Mouse (Mus musculus): ENCODE measurements around the gene Necap2. TPM values are rescaled to one million over a fixed set of nuclear protein-coding genes. Genes with fewer than 3 reads are reported as not detected.

The Necap2 gene
- polyA plus RNA-seq, 1 experiment from 2014 or later = 180 TPM

GRCm38 (mm10) chr4:141058835-141059234, 19.3 kb downstream of the Necap2 start:
- no peak overlapping the region for H3K27ac ChIP-seq (ENCODE audit: low read depth, low read length)
- ATAC-seq (replicated peaks; ENCODE audit: low FRiP score) (no peak), DNase-seq (ENCODE audit: low spot score) (no peak)
- WGBS = 82% methylated on average over 9 of the region's 9 CpGs
- H3K4me3 ChIP-seq (ENCODE audit: low read depth, low read length) = no peak overlapping the region
- H3K27me3 ChIP-seq (replicated peaks; ENCODE audit: control insufficient read depth, insufficient read depth, low read length) = no peaks in the 10 kb centered on the region
- no peak overlapping the region for H3K4me2 ChIP-seq
- H3K36me3 ChIP-seq (ENCODE audit: control insufficient read depth, insufficient read depth, low read length) = no peaks in the 10 kb centered on the region
- H3K9me3 ChIP-seq (ENCODE audit: control insufficient read depth, low read length) = no peaks in the 10 kb centered on the region
- peaks cover 2% of the 10 kb centered on the region for H3K4me1 ChIP-seq (replicated peaks; ENCODE audit: control insufficient read depth, insufficient read depth, low read length)
- H3K9ac ChIP-seq (ENCODE audit: low read depth, low read length) = no peak overlapping the region

- DNase-seq (ENCODE audit: low spot score) = no peak
- H3K9ac ChIP-seq (ENCODE audit: low read depth, low read length) = no peak overlapping the region
- WGBS = 94% methylated on average over 10 of the region's 10 CpGs
- H3K36me3 ChIP-seq (ENCODE audit: control insufficient read depth, insufficient read depth, low read length) = no peaks in the 10 kb centered on the region
- no peaks in the 10 kb centered on the region for H3K27me3 ChIP-seq (replicated peaks; ENCODE audit: control insufficient read depth, insufficient read depth, low read length)
- peaks cover 7% of the 10 kb centered on the region for H3K4me1 ChIP-seq (replicated peaks; ENCODE audit: control insufficient read depth, insufficient read depth, low read length)
- no peak overlapping the region for H3K27ac ChIP-seq (ENCODE audit: low read depth, low read length)
- H3K9me3 ChIP-seq (ENCODE audit: control insufficient read depth, low read length) = no peaks in the 10 kb centered on the region
- H3K4me3 ChIP-seq (ENCODE audit: low read depth, low read length) = no peak overlapping the region
- no peak for ATAC-seq (replicated peaks; ENCODE audit: low FRiP score)
- no peak overlapping the region for H3K4me2 ChIP-seq
Observed at GRCm38 (mm10) chr4:141056970-141057369, 21.2 kb downstream of the Necap2 start.

DNA sequence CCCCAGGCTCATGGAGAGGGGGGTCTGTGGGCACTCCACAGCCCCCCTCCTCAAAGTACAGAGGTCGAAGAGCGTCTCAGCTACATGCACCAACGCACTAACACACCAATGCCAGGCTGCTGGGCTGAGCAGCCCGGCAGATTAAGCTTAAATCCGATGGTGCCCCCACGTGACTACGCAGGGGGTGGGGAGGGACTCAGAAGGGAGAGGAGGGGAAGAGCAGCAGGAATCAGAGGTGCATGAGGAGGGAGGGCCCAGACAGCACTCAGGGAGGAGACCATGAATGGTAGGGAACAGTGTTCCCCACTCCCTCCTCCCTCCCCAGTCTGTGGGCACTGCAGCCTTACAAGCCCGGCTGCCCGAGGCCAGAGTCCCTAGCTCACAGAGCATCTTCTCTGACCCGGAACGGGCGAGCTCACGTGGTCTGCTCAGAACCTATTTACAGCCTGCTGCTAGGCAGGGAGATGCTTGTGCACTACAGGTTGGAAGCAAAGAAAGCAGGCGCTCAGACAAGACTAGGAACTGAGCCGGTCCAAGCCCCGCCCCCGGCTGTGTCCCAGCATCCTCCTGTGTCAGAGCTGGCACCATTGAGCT, 24.5 kb downstream of the Necap2 start:
- peaks cover 7% of the 10 kb centered on the region; the same call in 1 of the 2 replicates for H3K4me1 ChIP-seq (replicated peaks; ENCODE audit: control insufficient read depth, insufficient read depth, low read length)
- H3K27ac ChIP-seq (ENCODE audit: low read depth, low read length) = no peak overlapping the region
- no peak overlapping the region for H3K4me3 ChIP-seq (ENCODE audit: low read depth, low read length)
- H3K36me3 ChIP-seq (ENCODE audit: control insufficient read depth, insufficient read depth, low read length) = no peaks in the 10 kb centered on the region
- H3K9ac ChIP-seq (ENCODE audit: low read depth, low read length) = no peak overlapping the region
- H3K4me2 ChIP-seq = no peak overlapping the region
- no peaks in the 10 kb centered on the region for H3K27me3 ChIP-seq (replicated peaks; ENCODE audit: control insufficient read depth, insufficient read depth, low read length)
- 51% methylated on average over 17 of the region's 17 CpGs for WGBS
- ATAC-seq (replicated peaks; ENCODE audit: low FRiP score) (no peak), DNase-seq (ENCODE audit: low spot score) (no peak)
- H3K9me3 ChIP-seq (ENCODE audit: control insufficient read depth, low read length) = no peaks in the 10 kb centered on the region

- H3K36me3 ChIP-seq (ENCODE audit: control insufficient read depth, insufficient read depth, low read length) = no peaks in the 10 kb centered on the region
- ATAC-seq (replicated peaks; ENCODE audit: low FRiP score) = no peak
- no peak overlapping the region for H3K4me3 ChIP-seq (ENCODE audit: low read depth, low read length)
- peaks cover 7% of the 10 kb centered on the region; the same call in 1 of the 2 replicates for H3K4me1 ChIP-seq (replicated peaks; ENCODE audit: control insufficient read depth, insufficient read depth, low read length)
- no peaks in the 10 kb centered on the region for H3K9me3 ChIP-seq (ENCODE audit: control insufficient read depth, low read length)
- H3K4me2 ChIP-seq = no peak overlapping the region
- H3K27me3 ChIP-seq (replicated peaks; ENCODE audit: control insufficient read depth, insufficient read depth, low read length) = no peaks in the 10 kb centered on the region
- 56% methylated on average over 8 of the region's 8 CpGs for WGBS
- H3K9ac ChIP-seq (ENCODE audit: low read depth, low read length) = no peak overlapping the region
- H3K27ac ChIP-seq (ENCODE audit: low read depth, low read length) = no peak overlapping the region
- no peak for DNase-seq (ENCODE audit: low spot score)
Observed at GRCm38 (mm10) chr4:141053138-141053537, 25.0 kb downstream of the Necap2 start.

- ATAC-seq (replicated peaks; ENCODE audit: low FRiP score) (no peak), DNase-seq (ENCODE audit: low spot score) (no peak)
- Histone ChIP-seq H3K9me3 (ENCODE audit: control insufficient read depth, low read length) (no peaks in the 10 kb centered on the region), H3K27me3 (replicated peaks; ENCODE audit: control insufficient read depth, insufficient read depth, low read length) (no peaks in the 10 kb centered on the region), H3K4me2 (no peak overlapping the region), H3K36me3 (ENCODE audit: control insufficient read depth, insufficient read depth, low read length) (no peaks in the 10 kb centered on the region), H3K27ac (ENCODE audit: low read depth, low read length) (no peak overlapping the region), H3K9ac (ENCODE audit: low read depth, low read length) (no peak overlapping the region), H3K4me3 (ENCODE audit: low read depth, low read length) (no peak overlapping the region), H3K4me1 (replicated peaks; ENCODE audit: control insufficient read depth, insufficient read depth, low read length) (peaks cover 7% of the 10 kb centered on the region; the same call in 1 of the 2 replicates)
- 87% methylated on average over 12 of the region's 12 CpGs for WGBS
Observed at GRCm38 (mm10) chr4:141052442-141052841, 25.7 kb downstream of the Necap2 start.

- H3K27ac ChIP-seq (ENCODE audit: low read depth, low read length) = no peak overlapping the region
Observed at GRCm38 (mm10) chr4:141049476-141049835, 28.7 kb downstream of the Necap2 start.

GRCm38 (mm10) chr4:141048810-141049475, 29.2 kb downstream of the Necap2 start:
- H3K9ac ChIP-seq (ENCODE audit: low read depth, low read length) = no peak overlapping the region
- H3K4me2 ChIP-seq = no peak overlapping the region
- DNase-seq (ENCODE audit: low spot score) = no peak
- H3K27ac ChIP-seq (ENCODE audit: low read depth, low read length) = no peak overlapping the region
- peaks cover 10% of the 10 kb centered on the region for H3K4me1 ChIP-seq (replicated peaks; ENCODE audit: control insufficient read depth, insufficient read depth, low read length)
- no peak for ATAC-seq (replicated peaks; ENCODE audit: low FRiP score)
- 87% methylated on average over 17 of the region's 17 CpGs for WGBS
- H3K27me3 ChIP-seq (replicated peaks; ENCODE audit: control insufficient read depth, insufficient read depth, low read length) = no peaks in the 10 kb centered on the region
- H3K36me3 ChIP-seq (ENCODE audit: control insufficient read depth, insufficient read depth, low read length) = no peaks in the 10 kb centered on the region
- no peak overlapping the region for H3K4me3 ChIP-seq (ENCODE audit: low read depth, low read length)
- H3K9me3 ChIP-seq (ENCODE audit: control insufficient read depth, low read length) = no peaks in the 10 kb centered on the region

More at GRCm38 (mm10) chr4:141049476-141049835, 28.7 kb downstream of the Necap2 start:
- DNase-seq (ENCODE audit: low spot score) (no peak), ATAC-seq (replicated peaks; ENCODE audit: low FRiP score) (no peak)
- Histone ChIP-seq H3K9ac (ENCODE audit: low read depth, low read length) (no peak overlapping the region), H3K4me3 (ENCODE audit: low read depth, low read length) (no peak overlapping the region), H3K4me2 (no peak overlapping the region), H3K36me3 (ENCODE audit: control insufficient read depth, insufficient read depth, low read length) (no peaks in the 10 kb centered on the region), H3K27me3 (replicated peaks; ENCODE audit: control insufficient read depth, insufficient read depth, low read length) (no peaks in the 10 kb centered on the region), H3K4me1 (replicated peaks; ENCODE audit: control insufficient read depth, insufficient read depth, low read length) (peaks cover 11% of the 10 kb centered on the region), H3K9me3 (ENCODE audit: control insufficient read depth, low read length) (no peaks in the 10 kb centered on the region)
- WGBS = 58% methylated on average over 4 of the region's 4 CpGs

DNA sequence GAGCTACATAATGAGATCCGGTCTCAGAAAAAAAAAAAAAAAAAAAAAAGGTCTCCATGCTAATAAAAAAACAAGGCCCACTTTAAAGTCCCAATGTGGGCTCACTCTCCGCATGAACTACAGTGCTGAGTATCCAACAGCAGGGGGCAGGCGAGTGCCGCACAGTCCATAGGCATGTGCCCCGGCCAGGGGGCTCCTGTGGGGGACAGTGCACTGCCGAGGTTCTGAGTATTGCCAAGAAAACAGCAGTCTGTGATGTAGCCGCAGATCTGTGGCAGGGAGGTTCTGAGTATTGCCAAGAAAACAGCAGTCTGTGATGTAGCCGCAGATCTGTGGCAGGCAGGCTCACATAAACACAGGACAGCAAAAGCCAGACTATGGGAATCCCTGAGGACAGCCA, 33.3 kb downstream of the Necap2 start:
- Histone ChIP-seq H3K27me3 (replicated peaks; ENCODE audit: control insufficient read depth, insufficient read depth, low read length) (no peaks in the 10 kb centered on the region), H3K27ac (ENCODE audit: low read depth, low read length) (no peak overlapping the region), H3K4me2 (no peak overlapping the region), H3K4me1 (replicated peaks; ENCODE audit: control insufficient read depth, insufficient read depth, low read length) (peaks cover 7% of the 10 kb centered on the region; the same call in 1 of the 2 replicates), H3K4me3 (ENCODE audit: low read depth, low read length) (no peak overlapping the region), H3K9me3 (ENCODE audit: control insufficient read depth, low read length) (no peaks in the 10 kb centered on the region), H3K9ac (ENCODE audit: low read depth, low read length) (no peak overlapping the region), H3K36me3 (ENCODE audit: control insufficient read depth, insufficient read depth, low read length) (no peaks in the 10 kb centered on the region)
- DNase-seq (ENCODE audit: low spot score) = peak; percentile 51
- no peak; the same call in 1 of the 2 replicates for ATAC-seq (replicated peaks; ENCODE audit: low FRiP score)
- 30% methylated on average over 8 of the region's 8 CpGs for WGBS

- no peaks in the 10 kb centered on the region for H3K9me3 ChIP-seq (ENCODE audit: control insufficient read depth, low read length)
- H3K4me1 ChIP-seq (replicated peaks; ENCODE audit: control insufficient read depth, insufficient read depth, low read length) = 0 out of 2 replicates have a peak, but pooled peaks cover 3% of the 10 kb centered on the region
- H3K4me3 ChIP-seq (ENCODE audit: low read depth, low read length) = no peak overlapping the region
- no peaks in the 10 kb centered on the region for H3K27me3 ChIP-seq (replicated peaks; ENCODE audit: control insufficient read depth, insufficient read depth, low read length)
- H3K36me3 ChIP-seq (ENCODE audit: control insufficient read depth, insufficient read depth, low read length) = 0 out of 2 replicates have a peak, but pooled peaks cover 5% of the 10 kb centered on the region
- WGBS = 49% methylated on average over 12 of the region's 12 CpGs
- no peak for DNase-seq (ENCODE audit: low spot score)
- peak overlapping the region; percentile 12; the same call in 1 of the 2 replicates for H3K4me2 ChIP-seq
- H3K27ac ChIP-seq (ENCODE audit: low read depth, low read length) = no peak overlapping the region
- H3K9ac ChIP-seq (ENCODE audit: low read depth, low read length) = no peak overlapping the region
- ATAC-seq (replicated peaks; ENCODE audit: low FRiP score) = no peak
Observed at GRCm38 (mm10) chr4:141041117-141041516, 37.0 kb downstream of the Necap2 start.

Data from liver, embryonic 11.5 days (tissue).